Mouse (Mus musculus) lung, postnatal 4 days (tissue): ENCODE results near the gene Hmg20b.

ENCODE experiments used
- DNase-seq, 2 experiments: peaks; one replicate each; pipeline ENCODE4 v3.0.0; 2021

Hmg20b gene

GRCm38 (mm10) chr10:81303258-81303657 lies 47.0 kb downstream of the Hmg20b start:
- DNase-seq: no peak

DNA sequence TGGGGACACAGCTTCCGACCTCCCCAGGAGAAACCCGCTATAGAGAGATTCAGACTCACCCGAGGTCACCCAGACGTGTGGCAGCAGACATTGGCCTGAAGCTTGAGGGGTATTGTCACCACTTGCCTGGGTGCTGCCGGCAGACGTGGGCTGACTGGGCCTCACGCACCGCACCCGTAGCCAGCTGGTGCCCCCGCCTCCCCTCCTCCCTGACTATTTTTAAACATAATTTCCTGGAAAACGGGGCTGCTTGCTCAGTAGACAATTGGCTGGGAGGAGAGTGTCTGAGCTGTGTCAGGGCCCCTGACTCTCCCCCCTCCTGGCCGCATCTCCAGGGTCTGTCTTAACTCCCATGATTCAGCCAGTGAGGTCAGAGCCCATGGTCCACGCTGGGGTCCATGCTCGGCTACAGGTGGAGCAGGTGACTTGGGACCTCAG lies 47.5 kb downstream of the Hmg20b start:
- peak; percentile 66 to 83 for DNase-seq

DNA sequence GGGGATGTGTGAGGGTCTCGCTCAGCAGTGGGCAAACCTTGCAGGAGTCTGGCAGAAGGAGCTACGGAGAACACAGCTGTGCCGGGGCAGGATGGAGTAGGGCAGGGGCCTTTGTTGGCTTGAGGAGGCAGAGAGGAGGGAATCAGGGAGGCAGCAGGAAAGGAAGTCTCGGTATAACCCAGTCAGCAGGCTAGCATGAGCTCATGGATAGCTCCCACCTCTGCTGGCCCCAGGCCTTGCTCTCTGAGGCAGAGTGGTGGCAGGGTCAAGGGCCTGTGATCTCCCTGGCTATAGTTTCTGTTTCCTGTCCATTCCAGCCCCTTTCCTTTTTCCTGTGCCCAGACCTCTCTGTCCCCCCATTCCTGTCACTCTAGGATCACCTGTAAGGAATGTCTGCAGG lies 48.0 kb downstream of the Hmg20b start:
- no peak for DNase-seq

DNA sequence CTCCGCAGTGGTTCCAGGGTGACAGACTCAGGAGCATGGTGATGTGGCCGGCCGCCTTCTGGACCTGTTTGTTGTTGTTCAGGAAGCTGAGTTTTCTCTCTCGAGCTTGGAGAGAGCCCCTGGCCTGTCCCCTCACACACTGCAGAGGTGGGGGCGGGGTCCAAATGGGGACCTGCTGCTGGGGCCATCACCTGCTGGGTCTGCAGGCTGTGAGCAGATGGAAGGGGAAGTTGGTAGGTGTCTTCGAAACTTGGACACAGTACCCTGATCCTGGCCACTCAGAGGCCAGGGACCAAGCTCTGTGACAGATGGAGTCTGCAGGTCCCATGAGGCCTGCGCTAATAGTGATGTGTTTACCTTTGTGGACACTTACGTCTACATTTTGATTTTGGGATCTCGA lies 49.0 kb downstream of the Hmg20b start:
- no peak for DNase-seq

GRCm38 (mm10) chr10:81300352-81300907 lies 49.9 kb downstream of the Hmg20b start:
- no peak for DNase-seq

- DNase-seq: peak in 1 of 2 experiments; percentile 9
These were observed 50.5 kb downstream of the Hmg20b start for GRCm38 (mm10) chr10:81299585-81300351.

- peak; percentile 60 to 67 for DNase-seq
These were observed 51.7 kb downstream of the Hmg20b start for GRCm38 (mm10) chr10:81298369-81299100.

DNA sequence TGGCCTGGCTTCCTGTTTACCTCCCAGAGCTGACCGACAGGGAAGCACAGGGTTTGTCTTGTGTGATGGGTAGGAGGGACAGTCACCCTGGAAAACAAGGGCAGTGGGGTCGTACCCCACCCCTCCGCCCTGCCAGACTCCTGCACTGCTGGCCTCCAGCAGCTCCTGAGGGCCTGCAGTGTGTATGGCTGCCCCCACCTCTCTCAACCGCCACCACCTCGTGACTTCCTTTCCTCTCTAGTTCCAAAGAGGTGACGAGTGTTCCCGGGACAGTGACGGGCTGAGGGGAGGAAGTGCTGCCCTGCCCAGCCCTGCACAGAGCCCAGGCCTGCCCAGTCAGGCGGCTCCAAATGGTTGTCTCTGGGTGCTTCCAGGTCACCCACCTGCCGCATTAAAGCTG lies 52.4 kb downstream of the Hmg20b start:
- peak; percentile 81 to 83 for DNase-seq

GRCm38 (mm10) chr10:81297246-81297645 lies 53.0 kb downstream of the Hmg20b start:
- peak in 1 of 2 experiments; percentile 24 for DNase-seq
